Mouse (Mus musculus) midbrain, embryonic 11.5 days (tissue): Measurements from ENCODE around the gene Wdr90. TPM values are rescaled to one million over a fixed set of nuclear protein-coding genes. Genes with fewer than 3 reads are reported as not detected.

Experiments
- ATAC-seq: fragments of 200-750 bp; cut with Nextera tagmentation; 2 replicates; pipeline ENCODE4 v1.8.0; 2017; ENCODE audit warnings: moderate TSS enrichment, moderate library complexity; ENCODE audit not compliant: low FRiP score
- DNase-seq: peaks from one replicate; pipeline ENCODE4 v3.0.0; 2015; ENCODE audit warnings: low spot score; ENCODE audit errors: missing footprints
- H3K27ac ChIP-seq: fragments of 300-500 bp; sonication (generic); 2 replicates; pipeline ENCODE4 v1.5.1; 2014; ENCODE audit warnings: low read depth, low read length
- H3K27me3 ChIP-seq: fragments of 300-500 bp; sonication (generic); 2 replicates; pipeline ENCODE4 v1.6.1; 2014; ENCODE audit warnings: mild to moderate bottlenecking, low read length, moderate library complexity, mixed read lengths; ENCODE audit not compliant: control insufficient read depth, insufficient read depth
- H3K36me3 ChIP-seq: fragments of 300-500 bp; sonication (generic); 2 replicates; pipeline ENCODE4 v1.6.1; 2014; ENCODE audit warnings: mild to moderate bottlenecking, low read length, moderate library complexity, mixed read lengths; ENCODE audit not compliant: control insufficient read depth, insufficient read depth
- H3K4me1 ChIP-seq: fragments of 300-500 bp; sonication (generic); 2 replicates; pipeline ENCODE4 v1.6.1; 2014; ENCODE audit warnings: low read length; ENCODE audit not compliant: control insufficient read depth, insufficient read depth
- H3K4me2 ChIP-seq: fragments of 300-500 bp; sonication (generic); 2 replicates; pipeline ENCODE4 v1.6.1; 2014; ENCODE audit warnings: mild to moderate bottlenecking, moderate library complexity
- H3K4me3 ChIP-seq: fragments of 300-500 bp; sonication (generic); 2 replicates; pipeline ENCODE4 v1.5.1; 2014; ENCODE audit warnings: low read depth, low read length
- H3K9ac ChIP-seq: fragments of 300-500 bp; sonication (generic); 2 replicates; pipeline ENCODE4 v1.6.1; 2014; ENCODE audit warnings: low read length
- H3K9me3 ChIP-seq: fragments of 300-500 bp; sonication (generic); 2 replicates; pipeline ENCODE4 v1.6.1; 2016; ENCODE audit warnings: low read length; ENCODE audit not compliant: control insufficient read depth
- WGBS: fragments of 180-500 bp; shearing (Covaris S2); extraction: QIAGEN DNeasy Blood & Tissue Kit; methylation state at CpG from one replicate; pipeline ENCODE4 v1.1.7; 2014; 5-methylcytosine and 5-hydroxymethylcytosine counted together
- polyA plus RNA-seq: library from polyadenylated mRNA; unstranded; fragments of >200 nt; fragmentation: Nextera tagmentation; extraction: Ambion mirVana; gene quantifications from 2 replicates; pipeline ENCODE4 v1.2.1, GENCODE M21; 2014

Wdr90 gene
- polyA plus RNA-seq, 1 experiment from 2014 or later: 17.8 TPM

DNA sequence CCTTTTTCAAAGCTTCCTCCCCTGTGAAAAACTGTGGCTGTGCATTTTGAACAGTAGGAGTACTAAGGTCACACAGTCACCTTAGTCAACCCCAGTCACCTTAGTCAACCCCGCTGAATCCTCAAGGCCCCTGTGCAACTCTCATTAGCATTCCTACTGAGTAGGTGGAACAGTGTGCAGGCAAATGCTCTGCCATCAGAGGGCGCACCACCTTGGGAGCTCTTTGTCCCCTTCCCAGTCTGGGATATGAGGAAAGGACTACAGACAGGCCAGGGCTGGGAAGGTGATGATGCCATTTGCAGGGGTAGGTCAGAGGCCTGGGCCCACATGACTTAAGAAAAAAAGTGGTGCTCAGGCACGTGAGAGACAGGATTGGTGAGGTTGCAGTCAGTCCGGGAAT lies 18.0 kb upstream of the Wdr90 start:
- Histone ChIP-seq H3K4me2 (no peak overlapping the region), H3K9ac (no peak overlapping the region), H3K36me3 (no peaks in the 10 kb centered on the region), H3K4me1 (peaks cover 41% of the 10 kb centered on the region), H3K27ac (no peak overlapping the region), H3K4me3 (no peak overlapping the region), H3K9me3 (no peaks in the 10 kb centered on the region), H3K27me3 (no peaks in the 10 kb centered on the region)
- 28% methylated on average over 4 of the region's 4 CpGs for WGBS
- ATAC-seq (no peak), DNase-seq (peak; percentile 92)

DNA sequence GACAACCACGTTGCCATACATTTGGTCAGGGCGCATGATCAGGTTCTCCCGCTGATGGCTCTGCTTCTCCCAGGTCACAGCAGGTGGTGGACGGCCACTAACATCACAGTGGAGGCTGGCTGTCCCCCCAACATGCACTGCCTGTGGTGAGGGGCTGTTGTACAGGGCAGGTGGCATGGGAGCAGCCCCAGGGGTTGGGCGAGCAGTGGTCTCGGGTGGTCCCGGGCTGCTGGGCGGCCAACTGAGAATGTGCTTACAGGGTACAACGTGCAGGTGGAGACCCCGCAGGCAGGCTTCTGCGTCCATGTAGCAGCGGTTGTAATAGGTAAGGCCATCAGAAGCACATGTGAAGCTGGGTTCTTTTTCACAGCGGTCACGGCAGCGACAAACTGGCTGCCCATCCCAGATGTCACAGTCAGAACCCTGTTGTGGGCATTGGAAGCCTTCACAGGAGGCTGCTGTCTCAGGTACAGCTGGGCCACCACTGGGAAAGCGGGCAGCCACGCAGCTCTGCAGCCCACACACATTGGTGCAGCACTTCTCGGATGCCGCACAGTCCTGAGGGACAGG lies 17.4 kb upstream of the Wdr90 start:
- Histone ChIP-seq H3K9me3 (no peaks in the 10 kb centered on the region), H3K27ac (no peak overlapping the region), H3K36me3 (no peaks in the 10 kb centered on the region), H3K4me3 (no peak overlapping the region), H3K27me3 (no peaks in the 10 kb centered on the region), H3K4me2 (no peak overlapping the region), H3K9ac (no peak overlapping the region), H3K4me1 (peaks cover 45% of the 10 kb centered on the region)
- peak; percentile 78 for DNase-seq
- WGBS: 82% methylated on average over 19 of the region's 19 CpGs
- no peak for ATAC-seq

DNA sequence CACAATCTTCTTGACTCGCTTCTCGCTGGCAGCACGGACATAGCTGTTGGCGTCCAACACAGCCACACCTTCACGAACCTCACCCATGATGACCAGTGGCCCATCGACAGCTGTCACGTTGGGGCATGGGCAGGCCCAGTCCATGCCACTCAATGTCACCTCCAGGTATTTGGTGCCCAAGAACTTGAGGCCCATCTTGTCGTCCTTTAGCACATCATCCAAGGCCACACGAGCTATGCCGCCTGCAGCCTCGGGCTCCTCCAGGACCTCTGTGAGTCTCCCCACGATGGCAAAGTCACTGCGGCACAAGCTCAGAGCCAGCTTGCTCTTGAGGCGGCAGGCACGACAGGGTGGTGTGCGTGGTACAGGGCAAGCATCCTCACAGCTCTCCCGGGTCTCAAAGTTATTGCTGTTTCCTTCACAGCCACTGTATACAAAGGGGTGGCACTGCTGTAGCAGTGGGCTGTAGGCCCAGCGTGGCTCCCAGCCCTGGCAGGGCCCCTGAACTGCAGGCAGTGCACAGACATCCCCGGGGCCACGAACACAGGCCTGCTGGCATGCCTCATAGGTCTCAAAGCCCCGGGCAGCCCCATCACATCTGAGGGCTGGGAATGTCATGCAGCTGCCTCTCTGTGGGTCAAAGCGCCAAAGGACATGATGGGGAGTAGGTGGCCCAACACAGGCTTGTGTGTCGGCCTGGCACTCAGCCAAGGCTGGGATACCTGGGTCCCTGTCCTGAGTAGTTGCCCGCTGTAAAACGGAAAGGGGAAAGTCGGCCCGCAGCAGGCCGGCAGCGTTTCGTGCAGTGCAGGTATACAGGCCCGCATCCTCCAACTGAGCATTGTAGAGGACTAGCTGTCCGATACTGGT lies 16.7 kb upstream of the Wdr90 start:
- H3K4me3 ChIP-seq: no peak overlapping the region
- no peaks in the 10 kb centered on the region for H3K27me3 ChIP-seq
- no peak overlapping the region for H3K4me2 ChIP-seq
- WGBS: 93% methylated on average over 32 of the region's 32 CpGs
- peaks cover 45% of the 10 kb centered on the region for H3K4me1 ChIP-seq
- ATAC-seq (no peak), DNase-seq (no peak)
- no peak overlapping the region for H3K27ac ChIP-seq
- H3K9ac ChIP-seq: no peak overlapping the region
- no peaks in the 10 kb centered on the region for H3K36me3 ChIP-seq
- H3K9me3 ChIP-seq: no peaks in the 10 kb centered on the region

DNA sequence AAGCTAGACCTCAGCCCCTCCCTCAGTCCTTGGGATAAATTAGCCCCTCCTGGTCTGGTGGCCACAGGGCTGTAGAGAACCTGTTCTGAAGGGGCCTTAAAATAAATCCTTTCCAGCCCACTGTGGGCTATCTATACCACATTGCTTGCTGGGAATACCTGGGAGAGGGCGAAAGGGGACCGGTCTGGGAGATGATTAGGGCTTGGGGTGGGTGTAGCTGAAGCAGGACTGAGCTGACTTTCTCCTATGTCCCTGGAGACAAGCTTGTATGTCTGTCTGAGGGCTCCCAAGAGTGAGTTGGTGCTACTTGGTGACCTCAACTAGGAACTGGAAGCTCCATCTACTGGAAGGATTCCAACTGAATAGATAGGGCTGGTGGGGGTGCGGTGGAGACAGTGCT lies 15.7 kb upstream of the Wdr90 start:
- Histone ChIP-seq H3K27ac (no peak overlapping the region), H3K27me3 (no peaks in the 10 kb centered on the region), H3K9me3 (no peaks in the 10 kb centered on the region), H3K4me2 (no peak overlapping the region), H3K4me3 (no peak overlapping the region), H3K9ac (no peak overlapping the region; the same call in 1 of the 2 replicates), H3K36me3 (no peaks in the 10 kb centered on the region), H3K4me1 (peaks cover 38% of the 10 kb centered on the region)
- DNase-seq (no peak), ATAC-seq (no peak)
- 92% methylated on average over 3 of the region's 3 CpGs for WGBS

DNA sequence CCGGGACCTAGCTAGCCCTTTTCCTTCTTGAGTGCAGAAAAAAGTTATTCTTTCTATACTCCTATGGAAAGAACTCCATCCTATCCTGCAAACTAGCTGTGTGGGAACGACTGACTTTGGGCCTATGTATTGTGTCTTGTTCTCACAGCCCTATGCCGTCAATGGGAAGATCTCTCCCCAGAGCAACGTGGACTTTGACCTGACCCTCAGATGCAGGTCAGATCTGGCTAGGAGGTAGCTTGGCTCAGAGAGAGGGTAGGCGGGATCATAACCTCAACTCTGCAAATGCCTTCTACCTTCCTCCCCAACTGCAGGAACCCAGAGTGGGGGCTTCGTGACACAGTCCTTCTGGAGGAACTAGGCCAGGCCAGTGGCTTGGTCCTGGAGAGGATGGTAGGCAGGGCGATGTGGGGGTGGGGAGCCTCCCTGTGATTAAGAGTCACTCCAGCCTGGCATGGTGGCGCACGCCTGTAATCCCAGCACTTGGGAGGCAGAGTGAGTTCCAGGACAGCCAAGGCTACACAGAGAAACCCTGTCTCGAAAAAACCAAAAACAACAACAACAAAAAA lies 15.1 kb upstream of the Wdr90 start:
- WGBS: 53% methylated on average over 10 of the region's 10 CpGs
- Histone ChIP-seq H3K4me2 (peak overlapping the region; percentile 90), H3K27me3 (no peaks in the 10 kb centered on the region), H3K27ac (no peak overlapping the region), H3K9ac (peak overlapping the region; percentile 78), H3K4me1 (peaks cover 32% of the 10 kb centered on the region), H3K9me3 (no peaks in the 10 kb centered on the region), H3K4me3 (peak overlapping the region; percentile 80), H3K36me3 (no peaks in the 10 kb centered on the region)
- ATAC-seq: no peak
- peak; percentile 84 for DNase-seq

DNA sequence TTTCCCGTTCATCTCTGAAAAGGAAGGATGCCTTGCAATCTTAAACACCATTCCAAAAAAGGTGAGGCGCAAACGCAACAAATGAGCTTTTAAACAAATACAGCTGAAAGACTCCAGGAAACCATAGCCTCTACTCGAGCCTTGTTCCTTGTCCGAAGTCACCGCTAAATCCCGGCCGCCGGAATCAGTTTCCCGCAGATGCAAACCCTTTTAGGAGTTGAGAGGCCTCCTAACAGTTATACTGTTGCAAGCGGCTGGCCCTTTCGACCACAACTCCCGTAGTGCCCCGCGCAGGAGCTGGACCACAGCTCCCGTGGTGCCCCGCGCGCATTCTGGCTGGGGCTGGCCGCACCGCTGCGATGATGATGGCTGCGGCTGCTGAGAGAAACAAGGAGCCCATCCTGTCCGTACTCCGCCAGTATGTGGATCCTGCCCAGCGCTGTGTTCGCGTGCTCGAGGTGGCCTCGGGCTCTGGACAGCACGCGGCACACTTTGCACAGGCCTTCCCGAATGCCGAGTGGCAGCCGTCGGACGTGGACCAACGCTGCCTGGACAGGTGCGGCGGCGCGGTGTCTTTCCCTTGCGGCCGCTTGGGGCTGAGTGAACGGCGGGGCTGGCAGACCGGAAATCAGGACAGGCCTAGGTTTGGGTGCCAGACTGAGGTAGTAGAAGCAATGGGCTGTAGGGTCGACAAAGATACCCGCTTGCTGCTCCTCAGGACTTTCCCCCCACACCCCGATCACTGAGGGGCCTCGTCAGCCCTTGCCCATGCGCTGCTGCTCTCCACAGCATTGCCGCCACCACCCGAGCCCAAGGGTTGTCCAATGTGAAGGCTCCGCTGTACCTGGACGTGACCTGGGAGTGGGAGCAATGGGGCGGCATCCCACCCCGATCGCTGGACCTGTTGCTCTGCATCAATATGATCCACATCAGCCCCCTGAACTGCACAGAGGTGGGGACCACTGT lies 14.2 kb upstream of the Wdr90 start:
- H3K4me3 ChIP-seq: peak overlapping the region; percentile 80
- no peaks in the 10 kb centered on the region for H3K36me3 ChIP-seq
- WGBS: 1% methylated on average over 59 of the region's 59 CpGs
- DNase-seq (peak; percentile 98), ATAC-seq (peak; percentile 90)
- peak overlapping the region; percentile 78 for H3K9ac ChIP-seq
- no peaks in the 10 kb centered on the region for H3K27me3 ChIP-seq
- H3K4me1 ChIP-seq: peaks cover 23% of the 10 kb centered on the region
- peak overlapping the region; percentile 90 for H3K4me2 ChIP-seq
- peak overlapping the region; percentile 85 for H3K27ac ChIP-seq
- H3K9me3 ChIP-seq: no peaks in the 10 kb centered on the region

DNA sequence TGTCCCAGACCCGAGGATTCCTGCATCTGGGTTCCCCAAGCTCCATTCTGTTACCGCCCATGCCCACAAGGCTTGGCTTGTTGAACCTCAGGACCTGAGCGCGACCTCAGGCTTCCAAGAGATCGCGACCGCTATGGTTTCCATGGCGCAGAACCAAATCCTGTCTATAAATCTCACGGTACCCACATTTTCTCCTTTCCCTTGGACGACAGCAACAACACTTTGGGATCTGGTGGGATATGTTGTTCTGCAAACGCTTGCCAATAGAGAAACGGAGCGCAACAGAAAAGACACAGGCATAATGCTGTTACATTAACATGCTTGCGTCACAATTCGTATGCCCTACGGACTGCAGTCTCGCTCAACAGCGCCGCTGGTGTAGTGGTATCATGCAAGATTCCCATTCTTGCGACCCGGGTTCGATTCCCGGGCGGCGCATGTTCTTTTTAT lies 13.4 kb upstream of the Wdr90 start, which contains the start of gene Mettl26:
Gene Mettl26, plus strand, starts transcription at position 354 of the 450 bp plus-strand sequence.
- peak within 1 kb of the TSS; percentile 78 for H3K9ac ChIP-seq
- H3K4me1 ChIP-seq: peaks cover 16% of the 10 kb centered on the region
- peak within 1 kb of the TSS; percentile 90 for H3K4me2 ChIP-seq
- no peaks in the 10 kb centered on the region for H3K36me3 ChIP-seq
- under 1% methylated on average over 25 of the region's 25 CpGs for WGBS
- peak within 1 kb of the TSS; percentile 85 for H3K27ac ChIP-seq
- H3K4me3 ChIP-seq: peak within 1 kb of the TSS; percentile 80
- H3K9me3 ChIP-seq: no peaks in the 10 kb centered on the region
- ATAC-seq (peak; percentile 73), DNase-seq (peak; percentile 100)
- H3K27me3 ChIP-seq: no peaks in the 10 kb centered on the region

DNA sequence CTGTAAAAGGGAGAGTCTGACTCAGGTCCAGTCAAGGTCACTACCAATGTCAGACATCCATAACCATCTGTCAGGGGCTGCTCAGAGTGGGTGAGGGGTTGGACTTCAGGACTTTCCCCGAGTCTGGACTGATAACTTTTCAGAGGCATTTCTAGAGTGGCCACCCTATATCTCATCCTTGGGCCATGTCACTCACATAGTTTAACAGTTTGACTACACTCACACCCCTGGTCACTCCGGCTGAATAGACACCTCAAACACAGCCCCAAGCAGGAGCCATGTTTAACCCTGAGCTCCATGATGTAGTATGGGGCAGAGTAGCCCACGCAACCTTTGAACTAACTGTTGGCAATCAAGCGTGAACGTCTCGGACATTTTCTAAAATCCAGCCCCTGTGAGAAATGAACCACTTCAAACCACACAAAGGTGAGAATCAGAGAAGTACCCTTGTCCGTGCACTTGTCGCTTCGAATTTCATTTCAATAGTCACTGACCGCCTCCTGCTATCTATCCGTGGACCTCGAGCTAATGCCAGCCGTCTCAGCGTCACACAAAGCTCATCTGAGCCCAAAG lies 12.9 kb upstream of the Wdr90 start:
- ATAC-seq: peak; percentile 17; the same call in 1 of the 2 replicates
- Histone ChIP-seq H3K27me3 (no peaks in the 10 kb centered on the region), H3K4me3 (peak overlapping the region; percentile 80), H3K27ac (peak overlapping the region; percentile 49; the same call in 1 of the 2 replicates), H3K9me3 (no peaks in the 10 kb centered on the region), H3K9ac (peak overlapping the region; percentile 57), H3K4me1 (peaks cover 14% of the 10 kb centered on the region), H3K4me2 (peak overlapping the region; percentile 90), H3K36me3 (no peaks in the 10 kb centered on the region)
- 9% methylated on average over 14 of the region's 14 CpGs for WGBS
- no peak for DNase-seq
